Mouse (Mus musculus) embryo, embryonic 10 days (tissue): ENCODE measurements around the gene Kat14.

Source experiments
- DNase-seq: peaks from one replicate; pipeline ENCODE4 v3.0.0-alpha.2; 2015; ENCODE audit warnings: low spot score

Kat14 gene

GRCm38 (mm10) chr2:144452364-144453008 lies 83.7 kb downstream of the Kat14 start:
- peak; percentile 90 for DNase-seq
